Mouse (Mus musculus): ENCODE results near the gene Olfr1284. TPM values are rescaled to one million over a fixed set of nuclear protein-coding genes. Genes with fewer than 3 reads are reported as not detected.
"Not testable (repeated sequence)": the region's sequence is repeated elsewhere in the genome, so short reads cannot be mapped to it uniquely, and the experiment has no call there.

Olfr1284 gene
- not detected for total RNA-seq (2021)

GRCm38 (mm10) chr2:111375222-111375621 lies at the start of gene Olfr1284:
TSS of gene Olfr1284 (plus strand) at chr2:111375522.
- DNase-seq (ENCODE audit: extremely low spot score in 1 of 2, low spot score in 2 of 2): no peak
- intact Hi-C loops (cut with DNase I): no loop called here

- intact Hi-C loops (cut with DNase I): no loop called here
Observed at GRCm38 (mm10) chr2:111326220-111326619, 49.1 kb upstream of the Olfr1284 start, which contains the start of gene Olfr1281. TSS of gene Olfr1281 (plus strand) at chr2:111326520.

GRCm38 (mm10) chr2:111333721-111334120 lies 41.6 kb upstream of the Olfr1284 start:
- DNase-seq (ENCODE audit: extremely low spot score in 1 of 2, low spot score in 2 of 2); intact Hi-C loops (cut with DNase I): not testable (repeated sequence)

More at GRCm38 (mm10) chr2:111326220-111326619, 49.1 kb upstream of the Olfr1284 start, which contains the start of gene Olfr1281:
- no peak for DNase-seq (ENCODE audit: extremely low spot score in 1 of 2, low spot score in 2 of 2)

- no peak for DNase-seq (ENCODE audit: extremely low spot score in 1 of 2, low spot score in 2 of 2)
- intact Hi-C loops (cut with DNase I): no loop called here
Observed at GRCm38 (mm10) chr2:111335976-111336375, 39.3 kb upstream of the Olfr1284 start, which contains the start of gene Olfr1282. TSS of gene Olfr1282 (minus strand) at chr2:111336076.

GRCm38 (mm10) chr2:111366490-111366889 lies 8.8 kb upstream of the Olfr1284 start, which contains the start of gene Olfr1283:
TSS of gene Olfr1283 (plus strand) at chr2:111366790.
- intact Hi-C loops (cut with DNase I): no loop called here
- no peak for DNase-seq (ENCODE audit: extremely low spot score in 1 of 2, low spot score in 2 of 2)

GRCm38 (mm10) chr2:111422931-111423330 lies 47.6 kb downstream of the Olfr1284 start, which contains the start of gene Olfr1286:
TSS of gene Olfr1286 (minus strand) at chr2:111423115.
- intact Hi-C loops (cut with DNase I): no loop called here
- no peak for DNase-seq (ENCODE audit: extremely low spot score in 1 of 2, low spot score in 2 of 2)

Other genes with a start within 250 kb of the Olfr1284 start
- not detected for gene Gm15130, start 222.6 kb upstream of the Olfr1284 start, total RNA-seq (2021)
- gene 4930430A15Rik, start 145.9 kb upstream of the Olfr1284 start, total RNA-seq (2021): not detected
- not detected for gene Olfr1275, start 140.2 kb upstream of the Olfr1284 start, total RNA-seq (2021)
- gene Olfr1276, start 121.0 kb upstream of the Olfr1284 start, total RNA-seq (2021): not detected
- not detected for gene Olfr1277, start 101.4 kb upstream of the Olfr1284 start, total RNA-seq (2021)
- gene Olfr1278, start 85.4 kb upstream of the Olfr1284 start, total RNA-seq (2021): not detected
- not detected for gene Olfr1279, start 74.9 kb upstream of the Olfr1284 start, total RNA-seq (2021)
- not detected for gene Olfr1280, start 61.5 kb upstream of the Olfr1284 start, total RNA-seq (2021)
- gene Olfr1281, start 49.0 kb upstream of the Olfr1284 start, total RNA-seq (2021): not detected
- not detected for gene Olfr1282, start 39.4 kb upstream of the Olfr1284 start, total RNA-seq (2021)
- gene Olfr1283, start 8.7 kb upstream of the Olfr1284 start, total RNA-seq (2021): not detected
- gene Olfr1286, start 47.6 kb downstream of the Olfr1284 start, total RNA-seq (2021): not detected
- gene Olfr1287, start 73.6 kb downstream of the Olfr1284 start, total RNA-seq (2021): not detected
- gene Olfr1288, start 98.6 kb downstream of the Olfr1284 start, total RNA-seq (2021): not detected
- not detected for gene Olfr1289, start 105.3 kb downstream of the Olfr1284 start, total RNA-seq (2021)
- gene Olfr1290, start 118.3 kb downstream of the Olfr1284 start, total RNA-seq (2021): not detected
- gene Olfr1291-ps1, start 121.7 kb downstream of the Olfr1284 start, total RNA-seq (2021): not detected
- not detected for gene Olfr1293-ps, start 149.7 kb downstream of the Olfr1284 start, total RNA-seq (2021)
- gene Olfr1294, start 164.8 kb downstream of the Olfr1284 start, total RNA-seq (2021): not detected
- gene Olfr1295, start 194.2 kb downstream of the Olfr1284 start, total RNA-seq (2021): not detected